Mouse (Mus musculus) thymus, adult 2 months (tissue): ENCODE results near the gene Abca17.

Experiments used
- CTCF ChIP-seq: fragments of 200-500 bp; IDR thresholded peaks from 2 replicates; pipeline ENCODE4 v1.5.1; 2012; ENCODE audit warnings: mild to moderate bottlenecking, control low read depth, low read length, moderate library complexity, borderline replicate concordance; ENCODE audit not compliant: control insufficient read depth, poor library complexity, insufficient read depth; ENCODE audit errors: extremely low read depth
- POLR2A ChIP-seq: fragments of 200-500 bp; IDR thresholded peaks from 2 replicates; pipeline ENCODE4 v1.6.1; 2012; ENCODE audit warnings: mild to moderate bottlenecking, low read length, control low read depth, moderate library complexity; ENCODE audit not compliant: control insufficient read depth, poor library complexity, insufficient read depth; ENCODE audit errors: extremely low read depth

GRCm38 (mm10) chr17:24307500-24307899 is 43.4 kb downstream of the Abca17 start:
- TF ChIP-seq CTCF: no peak
- no peak for TF ChIP-seq POLR2A
